Mouse (Mus musculus) intestine, postnatal 0 days (tissue): ENCODE results near the gene Plekha8. TPM values are rescaled to one million over a fixed set of nuclear protein-coding genes. Genes with fewer than 3 reads are reported as not detected.

ENCODE experiments used
- ATAC-seq: fragments of 200-750 bp; cut with Nextera tagmentation; 2 replicates; pipeline ENCODE4 v1.8.0; 2017; ENCODE audit warnings: mild to moderate bottlenecking, moderate TSS enrichment, moderate library complexity
- H3K27ac ChIP-seq: fragments of 300-500 bp; sonication (generic); 2 replicates; pipeline ENCODE4 v1.5.1; 2014; ENCODE audit warnings: mild to moderate bottlenecking, low read depth, low read length, moderate library complexity
- H3K27me3 ChIP-seq: fragments of 300-500 bp; sonication (generic); replicated peaks from 2 replicates; pipeline ENCODE4 v1.6.1; 2014; ENCODE audit warnings: low read length, mixed read lengths; ENCODE audit not compliant: control insufficient read depth, insufficient read depth
- H3K36me3 ChIP-seq: fragments of 300-500 bp; sonication (generic); 2 replicates; pipeline ENCODE4 v1.6.1; 2014; ENCODE audit warnings: mild to moderate bottlenecking, moderate library complexity; ENCODE audit not compliant: control insufficient read depth, insufficient read depth
- H3K4me1 ChIP-seq: fragments of 300-500 bp; sonication (generic); replicated peaks from 2 replicates; pipeline ENCODE4 v1.6.1; 2014; ENCODE audit warnings: antibody characterized with exemption, low read length, mixed read lengths; ENCODE audit not compliant: control insufficient read depth, insufficient read depth
- H3K4me2 ChIP-seq: fragments of 300-500 bp; sonication (generic); replicated peaks from 2 replicates; pipeline ENCODE4 v1.6.1; 2014; ENCODE audit warnings: low read depth, mild to moderate bottlenecking, moderate library complexity
- H3K4me3 ChIP-seq: fragments of 300-500 bp; sonication (generic); 2 replicates; pipeline ENCODE4 v1.5.1; 2014; ENCODE audit warnings: low read depth, low read length
- H3K9ac ChIP-seq: fragments of 300-500 bp; sonication (generic); 2 replicates; pipeline ENCODE4 v1.6.1; 2014; ENCODE audit warnings: mild to moderate bottlenecking, low read depth, low read length
- H3K9me3 ChIP-seq: fragments of 300-500 bp; sonication (generic); 2 replicates; pipeline ENCODE4 v1.6.1; 2016; ENCODE audit warnings: mixed run types; ENCODE audit not compliant: control insufficient read depth
- CTCF ChIP-seq: sonication (generic); IDR thresholded peaks from 2 replicates; pipeline ENCODE4 v1.5.1; 2016; ENCODE audit warnings: low read depth, mild to moderate bottlenecking, control low read depth, antibody characterized with exemption, moderate library complexity
- WGBS: fragments of 180-500 bp; shearing (Covaris S2); extraction: QIAGEN DNeasy Blood & Tissue Kit; methylation state at CpG from one replicate; pipeline ENCODE4 v1.1.7; 2014; 5-methylcytosine and 5-hydroxymethylcytosine counted together
- polyA plus RNA-seq: library from polyadenylated mRNA; unstranded; fragments of >200 nt; fragmentation: Nextera tagmentation; extraction: Ambion mirVana; gene quantifications from 2 replicates; pipeline ENCODE4 v1.2.1, GENCODE M21; 2015

The Plekha8 gene
- polyA plus RNA-seq: 8.1 and 9.0 TPM in 2 replicates

DNA sequence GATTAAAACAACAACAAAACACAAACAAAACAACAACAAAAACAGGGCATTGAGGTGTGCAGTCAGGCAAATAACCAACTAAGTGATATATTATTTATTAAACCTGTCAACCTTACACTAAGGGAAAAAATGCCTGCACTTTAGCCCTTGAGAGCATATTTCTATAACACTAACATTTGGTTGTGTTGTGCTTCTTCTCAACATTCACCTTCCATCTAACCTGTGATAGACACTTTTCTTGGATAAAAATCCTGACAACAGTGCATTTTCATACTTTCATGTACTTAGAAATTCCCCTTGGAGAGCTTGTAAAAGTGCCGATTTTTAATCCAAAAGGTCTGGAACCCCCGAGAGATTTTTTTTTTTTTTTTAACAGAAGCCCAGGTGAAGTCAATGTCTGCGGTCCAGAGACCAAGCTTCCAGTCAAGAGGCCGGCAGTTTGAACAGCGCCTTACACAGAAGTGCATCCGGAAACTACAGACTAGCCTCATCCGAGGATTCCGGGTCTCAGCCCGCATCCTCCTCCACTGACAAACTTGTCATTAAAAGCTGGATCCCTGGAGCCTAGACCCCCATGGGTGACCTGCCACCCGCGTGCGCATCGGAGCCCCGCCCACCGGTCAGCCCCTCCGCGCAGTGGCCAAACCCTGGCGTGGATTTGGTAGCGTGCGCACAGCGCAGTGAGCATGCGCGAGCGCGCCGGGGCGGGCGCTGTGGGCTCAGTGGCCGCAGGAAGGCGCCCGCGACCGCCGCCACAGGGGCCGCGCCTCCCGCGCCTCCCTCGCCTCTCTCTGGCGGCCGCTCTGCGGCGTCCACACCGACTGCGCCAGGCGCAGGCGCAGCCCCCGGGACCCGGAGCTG is at the start of gene Plekha8:
Gene Plekha8, plus strand, starts transcription at position 643 of the 861 bp plus-strand sequence.
- H3K4me2 ChIP-seq: peak within 1 kb of the TSS; percentile 97
- H3K9me3 ChIP-seq: no peaks in the 10 kb centered on the region
- peak; percentile 58 for TF ChIP-seq CTCF
- no peaks in the 10 kb centered on the region for H3K36me3 ChIP-seq
- peaks cover 9% of the 10 kb centered on the region; the same call in 1 of the 2 replicates for H3K4me1 ChIP-seq
- WGBS: under 1% methylated on average over 47 of the region's 49 CpGs
- H3K27ac ChIP-seq: peak within 1 kb of the TSS; percentile 66
- ATAC-seq: peak; percentile 90
- H3K4me3 ChIP-seq: peak within 1 kb of the TSS; percentile 85
- peak within 1 kb of the TSS; percentile 72 for H3K9ac ChIP-seq
- H3K27me3 ChIP-seq: no peaks in the 10 kb centered on the region

DNA sequence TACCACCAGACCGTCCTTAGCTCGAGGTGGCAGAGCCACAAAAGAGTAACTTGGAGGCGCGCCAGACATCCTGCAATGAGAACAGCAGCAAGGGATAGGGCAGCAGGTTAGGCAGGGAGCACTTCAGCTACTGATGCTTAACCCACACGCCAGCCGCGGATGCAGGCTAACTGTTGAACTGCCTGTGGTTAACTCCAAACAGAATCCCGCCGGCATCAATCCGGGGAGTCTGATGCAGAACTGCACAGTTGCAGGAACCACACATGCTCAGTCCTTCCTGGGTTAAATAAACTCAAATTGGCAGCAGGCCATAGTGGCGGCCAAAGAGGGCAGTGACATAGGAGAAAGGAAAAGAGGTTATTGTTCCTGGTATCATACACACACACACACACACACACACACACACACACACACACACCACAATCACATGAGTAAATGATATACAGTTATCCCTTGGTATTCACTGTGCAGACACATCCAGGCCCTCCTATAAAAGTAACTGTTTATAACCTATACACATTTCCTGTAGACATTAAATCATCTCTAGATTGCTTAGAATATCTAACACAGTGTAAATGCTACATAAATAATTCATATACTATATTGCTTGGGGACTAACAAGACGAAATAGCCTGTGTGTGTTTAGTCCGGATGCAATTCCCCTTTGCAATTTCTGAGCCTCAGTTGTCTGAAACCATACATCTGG is 46.4 kb upstream of the Plekha8 start:
- TF ChIP-seq CTCF: no peak
- Histone ChIP-seq H3K4me1 (no peaks in the 10 kb centered on the region), H3K27me3 (no peaks in the 10 kb centered on the region), H3K4me2 (no peak overlapping the region), H3K9me3 (no peaks in the 10 kb centered on the region), H3K36me3 (no peaks in the 10 kb centered on the region), H3K4me3 (no peak overlapping the region), H3K27ac (no peak overlapping the region), H3K9ac (no peak overlapping the region)
- 59% methylated on average over 13 of the region's 13 CpGs for WGBS
- ATAC-seq: no peak

DNA sequence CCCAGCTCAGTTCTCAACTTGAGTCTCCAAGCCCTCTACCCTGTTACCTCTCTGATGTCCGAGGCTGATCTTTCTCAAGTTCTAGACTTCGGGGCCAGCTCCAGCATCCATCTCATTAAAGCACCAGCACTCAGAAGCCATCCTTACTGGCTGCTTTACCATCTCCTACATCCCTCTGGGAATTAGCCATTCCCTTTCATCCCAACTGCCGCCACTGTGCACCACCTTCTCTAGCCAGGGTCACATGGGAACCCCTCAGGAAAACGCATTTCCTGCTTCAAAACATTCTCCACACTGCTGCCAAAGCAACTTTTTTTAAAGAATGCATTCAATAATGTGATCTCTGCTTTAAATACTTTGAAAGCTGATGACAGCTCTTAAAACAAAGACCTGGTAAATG is 45.6 kb upstream of the Plekha8 start:
- no peak overlapping the region for H3K27ac ChIP-seq
- H3K9ac ChIP-seq: no peak overlapping the region
- no peak overlapping the region for H3K4me3 ChIP-seq
- no peak for TF ChIP-seq CTCF
- H3K4me2 ChIP-seq: no peak overlapping the region
- no peaks in the 10 kb centered on the region for H3K4me1 ChIP-seq
- 71% methylated on average over 4 of the region's 4 CpGs for WGBS
- no peaks in the 10 kb centered on the region for H3K27me3 ChIP-seq
- no peaks in the 10 kb centered on the region for H3K36me3 ChIP-seq
- ATAC-seq: no peak
- no peaks in the 10 kb centered on the region for H3K9me3 ChIP-seq

DNA sequence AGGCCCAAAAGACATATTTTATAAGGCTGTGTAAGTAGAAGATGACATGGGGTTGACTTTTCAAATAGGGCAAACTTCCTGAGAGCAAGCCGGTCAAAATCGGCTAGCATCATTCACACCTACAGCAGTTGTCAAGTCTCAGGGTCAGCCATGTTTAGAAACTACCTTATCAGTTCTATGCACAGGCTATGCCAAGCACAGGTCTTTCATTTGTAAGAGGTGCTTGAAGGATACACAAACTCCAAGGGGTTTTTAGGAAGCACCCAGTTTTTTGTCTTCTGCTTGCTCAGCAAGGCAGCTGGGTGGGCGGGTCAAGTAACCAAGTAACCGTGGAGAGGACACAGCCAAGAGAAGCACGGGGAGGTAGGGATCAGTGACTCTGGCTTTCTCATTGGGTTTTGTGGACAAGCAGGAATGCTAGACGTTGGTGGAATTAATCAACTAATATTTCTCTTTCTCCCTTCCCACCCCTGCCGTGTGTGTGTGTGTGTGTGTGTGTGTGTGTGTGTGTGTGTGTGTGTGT is 44.0 kb upstream of the Plekha8 start:
- ATAC-seq: no peak
- H3K9me3 ChIP-seq: no peaks in the 10 kb centered on the region
- no peak overlapping the region for H3K4me3 ChIP-seq
- H3K27me3 ChIP-seq: no peaks in the 10 kb centered on the region
- 69% methylated on average over 6 of the region's 7 CpGs for WGBS
- H3K4me2 ChIP-seq: no peak overlapping the region
- H3K4me1 ChIP-seq: no peaks in the 10 kb centered on the region
- H3K36me3 ChIP-seq: no peaks in the 10 kb centered on the region
- TF ChIP-seq CTCF: no peak
- H3K9ac ChIP-seq: no peak overlapping the region
- H3K27ac ChIP-seq: no peak overlapping the region

DNA sequence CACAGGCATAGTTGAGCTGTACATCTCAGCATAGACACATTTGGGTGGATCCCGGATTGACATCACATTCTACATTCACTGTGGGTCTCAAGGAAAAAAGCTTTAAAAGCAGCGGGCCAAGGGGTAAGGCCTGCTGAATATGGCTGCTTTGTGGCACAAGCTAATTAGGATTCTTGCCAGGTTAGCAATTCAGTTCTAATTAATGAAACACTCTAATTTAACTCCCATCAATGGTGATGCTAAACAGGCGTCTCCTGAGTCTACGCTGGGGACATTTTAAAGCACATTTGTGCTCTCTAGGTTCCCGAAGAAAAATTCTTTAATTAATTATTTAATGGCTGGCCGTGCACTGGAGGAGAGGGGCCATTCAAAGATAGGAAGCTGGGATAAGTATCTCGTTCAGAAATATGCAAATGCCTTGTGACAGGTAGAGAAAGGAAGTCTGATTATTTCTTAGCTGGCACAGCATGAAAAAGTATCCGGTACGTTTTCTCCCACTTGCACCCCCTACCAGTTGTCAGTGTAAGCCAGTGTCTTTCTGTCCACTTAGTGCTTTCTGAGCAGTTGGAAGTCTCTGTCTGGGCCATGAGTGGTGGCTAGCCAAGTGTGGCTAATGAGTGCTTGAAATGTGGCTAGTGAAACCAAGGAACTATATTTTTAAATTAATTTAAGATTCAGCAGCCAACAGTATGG is 42.0 kb upstream of the Plekha8 start:
- Histone ChIP-seq H3K4me1 (no peaks in the 10 kb centered on the region), H3K27me3 (no peaks in the 10 kb centered on the region), H3K4me3 (no peak overlapping the region), H3K9me3 (no peaks in the 10 kb centered on the region), H3K36me3 (no peaks in the 10 kb centered on the region), H3K27ac (no peak overlapping the region), H3K4me2 (no peak overlapping the region), H3K9ac (no peak overlapping the region)
- 81% methylated on average over 9 of the region's 9 CpGs for WGBS
- no peak for ATAC-seq
- TF ChIP-seq CTCF: no peak

DNA sequence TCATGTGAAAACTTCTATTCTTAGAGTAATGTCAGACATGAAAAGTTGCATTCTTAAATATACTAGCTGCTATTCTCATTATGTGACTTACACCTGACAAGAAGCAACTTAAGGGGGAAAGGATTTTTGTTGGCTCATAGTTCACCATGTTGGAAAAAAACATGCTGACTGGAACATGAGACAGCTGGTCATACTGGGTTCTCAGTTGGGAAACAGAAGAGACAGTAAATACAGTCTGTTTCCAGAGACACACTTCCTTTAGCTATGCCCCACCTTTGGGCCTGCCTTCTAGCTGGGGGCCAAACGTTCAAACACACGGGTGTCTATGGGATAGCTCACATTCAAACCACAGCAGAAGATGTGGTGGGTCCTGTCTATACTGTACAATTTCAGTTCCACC is 41.3 kb upstream of the Plekha8 start:
- Histone ChIP-seq H3K36me3 (no peaks in the 10 kb centered on the region), H3K9ac (no peak overlapping the region), H3K27ac (no peak overlapping the region), H3K9me3 (no peaks in the 10 kb centered on the region), H3K4me3 (no peak overlapping the region), H3K27me3 (no peaks in the 10 kb centered on the region), H3K4me1 (no peaks in the 10 kb centered on the region), H3K4me2 (no peak overlapping the region)
- 70% methylated on average over 2 of the region's 2 CpGs for WGBS
- no peak for TF ChIP-seq CTCF
- ATAC-seq: no peak
